Mouse (Mus musculus): Measurements from ENCODE around the gene Fndc1.

GRCm38 (mm10) chr17:7821553-7822186 is 5.4 kb downstream of the Fndc1 start:
- peak; percentile 80 for TF ChIP-seq CTCF (IDR thresholded peaks at IDR 0.05; ENCODE audit: extremely low read depth, insufficient read depth, low read length)
- TF ChIP-seq POLR2A (IDR thresholded peaks at IDR 0.05; ENCODE audit: extremely low read depth, insufficient read depth, low read length): no peak
